Mouse (Mus musculus) left cerebral cortex, postnatal 10 days (tissue): Measurements from ENCODE around the gene Drc3. TPM values are rescaled to one million over a fixed set of nuclear protein-coding genes. Genes with fewer than 3 reads are reported as not detected.

Experiments used
- DNase-seq, 2 experiments: peaks; one replicate each; pipeline ENCODE4 v3.0.0; 2021 to 2022; ENCODE audit warnings: low spot score in 2 of 2, mixed read lengths in 1 of 2; ENCODE audit errors: extremely low spot score in 1 of 2
- intact Hi-C: fragments of 180-260 bp; cut with DNase I; formaldehyde crosslinking; loops from one replicate; pipeline ENCODE4 v1.15.1; 2025
- total RNA-seq, 2 experiments: library from RNA; stranded (reverse); gene quantifications; 2 replicates each; pipeline ENCODE4 v1.2.3; 2021

Gene Drc3
- 1 to 10 TPM; 5.2 to 7.3 TPM for total RNA-seq

GRCm38 (mm10) chr11:60352559-60353411 is at the start of gene Drc3, which contains the start of gene Tom1l2:
TSS of gene Drc3 (plus strand) at chr11:60353329.
TSS of gene Tom1l2 (minus strand) at chr11:60352905.
- peak; percentile 100 for DNase-seq
- intact Hi-C loops = loop anchor here (5.0 kb wide), 1 partner anchor 60 kb away; no protein-coding TSS in a partner anchor

GRCm38 (mm10) chr11:60303497-60303896 is 49.6 kb upstream of the Drc3 start:
- no peak for DNase-seq
- intact Hi-C loops = no loop called here

DNA sequence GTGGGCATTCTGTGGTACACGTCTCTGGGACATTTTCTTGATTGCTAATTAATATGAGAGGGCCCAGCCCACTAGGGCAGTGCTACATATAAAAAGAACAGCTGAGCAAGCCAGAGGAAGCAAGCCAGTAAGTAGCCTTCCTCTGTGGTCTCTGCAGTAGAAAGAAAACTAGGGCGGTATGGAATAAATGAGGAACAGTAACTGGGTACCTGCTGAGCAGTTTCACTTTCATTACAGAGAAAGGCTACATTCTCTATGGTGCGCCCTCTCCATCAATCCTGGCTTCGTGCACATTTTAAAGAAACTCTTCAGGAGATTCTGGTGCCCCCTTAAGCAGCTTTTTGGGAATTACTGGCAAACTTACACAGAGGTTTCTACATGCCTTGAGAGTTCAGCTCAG is 47.5 kb upstream of the Drc3 start:
- intact Hi-C loops = no loop called here
- DNase-seq = no peak

GRCm38 (mm10) chr11:60306834-60307233 is 46.3 kb upstream of the Drc3 start:
- intact Hi-C loops = no loop called here
- DNase-seq = peak in 1 of 2 experiments; percentile 50

- DNase-seq = no peak
- intact Hi-C loops = no loop called here
These were observed 45.7 kb upstream of the Drc3 start for GRCm38 (mm10) chr11:60307375-60307825.

GRCm38 (mm10) chr11:60308061-60308460 is 45.1 kb upstream of the Drc3 start:
- no peak for DNase-seq
- intact Hi-C loops = no loop called here

DNA sequence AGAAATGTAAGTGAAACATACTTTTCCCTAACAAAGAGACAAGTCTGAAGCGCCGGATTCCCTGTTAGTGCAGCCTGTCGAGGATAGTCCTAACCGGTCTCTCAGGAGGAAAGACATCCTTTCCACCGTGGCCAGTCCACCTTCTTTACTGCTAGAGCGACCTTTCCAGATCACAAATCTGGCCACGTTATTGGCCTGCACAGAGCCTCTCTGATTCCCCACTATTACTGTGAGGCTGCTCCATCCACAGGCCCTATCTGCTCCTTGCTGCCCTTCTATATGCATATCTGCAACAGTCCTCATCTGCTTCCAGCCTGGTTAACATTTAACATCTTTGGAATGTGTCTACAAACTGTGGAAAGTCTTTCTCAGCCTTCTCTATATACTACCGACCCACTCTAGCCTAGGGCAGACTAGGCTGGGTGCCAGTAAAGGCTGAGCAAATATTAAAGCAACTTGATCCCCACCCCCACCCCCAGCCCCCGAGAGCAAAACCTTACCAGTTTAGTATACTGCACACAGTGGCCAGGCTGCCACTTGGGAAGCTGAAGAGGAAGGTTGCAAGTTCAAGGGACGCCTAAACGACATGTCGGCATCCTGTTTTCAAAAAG is 44.5 kb upstream of the Drc3 start:
- intact Hi-C loops = no loop called here
- DNase-seq = no peak

- intact Hi-C loops = no loop called here
- no peak for DNase-seq
These were observed 43.3 kb upstream of the Drc3 start for GRCm38 (mm10) chr11:60309875-60310274.

DNA sequence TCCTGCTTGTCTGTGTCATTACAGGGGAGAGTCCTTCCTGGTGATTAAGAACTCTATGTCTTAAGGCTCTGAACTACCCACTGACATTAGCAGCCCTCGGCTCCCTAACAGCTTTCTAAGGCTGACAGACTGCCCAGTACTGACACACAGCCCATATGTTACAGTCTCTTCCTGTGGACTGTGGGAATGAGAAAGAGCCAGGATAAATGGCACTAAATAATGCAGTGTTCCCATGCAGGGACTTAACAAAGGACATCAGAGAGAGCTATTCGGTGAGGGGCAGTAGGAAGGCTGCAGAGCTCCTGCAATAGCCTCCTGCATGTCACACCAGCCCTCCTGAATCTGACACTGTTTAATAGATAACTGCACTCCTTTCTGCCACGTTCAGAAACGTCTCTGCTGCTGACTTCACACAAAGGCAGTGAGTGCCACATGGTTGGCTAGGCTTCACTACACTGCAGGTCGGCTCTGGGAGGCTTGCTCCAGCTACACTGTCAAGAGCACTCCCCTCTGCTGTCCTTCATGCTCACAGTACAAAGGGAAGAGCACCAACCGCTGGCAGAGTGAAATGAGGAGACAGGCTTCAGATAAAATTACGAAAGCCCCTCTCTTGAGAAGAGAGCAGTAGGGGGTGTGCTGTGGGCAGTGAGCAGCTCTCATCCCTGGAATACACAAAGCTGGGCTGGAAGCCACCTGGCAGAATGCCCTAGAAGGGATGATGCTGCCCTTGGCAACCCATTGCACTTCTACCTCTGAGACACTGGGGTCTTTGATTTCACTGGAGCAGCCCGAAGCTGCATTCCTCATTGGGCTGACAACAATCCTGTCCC is 41.9 kb upstream of the Drc3 start:
- intact Hi-C loops = no loop called here
- peak; percentile 88 to 89 for DNase-seq

GRCm38 (mm10) chr11:60316250-60316649 is 36.9 kb upstream of the Drc3 start:
- intact Hi-C loops = no loop called here
- DNase-seq = no peak

GRCm38 (mm10) chr11:60316883-60317282 is 36.2 kb upstream of the Drc3 start:
- DNase-seq = no peak
- intact Hi-C loops = no loop called here

DNA sequence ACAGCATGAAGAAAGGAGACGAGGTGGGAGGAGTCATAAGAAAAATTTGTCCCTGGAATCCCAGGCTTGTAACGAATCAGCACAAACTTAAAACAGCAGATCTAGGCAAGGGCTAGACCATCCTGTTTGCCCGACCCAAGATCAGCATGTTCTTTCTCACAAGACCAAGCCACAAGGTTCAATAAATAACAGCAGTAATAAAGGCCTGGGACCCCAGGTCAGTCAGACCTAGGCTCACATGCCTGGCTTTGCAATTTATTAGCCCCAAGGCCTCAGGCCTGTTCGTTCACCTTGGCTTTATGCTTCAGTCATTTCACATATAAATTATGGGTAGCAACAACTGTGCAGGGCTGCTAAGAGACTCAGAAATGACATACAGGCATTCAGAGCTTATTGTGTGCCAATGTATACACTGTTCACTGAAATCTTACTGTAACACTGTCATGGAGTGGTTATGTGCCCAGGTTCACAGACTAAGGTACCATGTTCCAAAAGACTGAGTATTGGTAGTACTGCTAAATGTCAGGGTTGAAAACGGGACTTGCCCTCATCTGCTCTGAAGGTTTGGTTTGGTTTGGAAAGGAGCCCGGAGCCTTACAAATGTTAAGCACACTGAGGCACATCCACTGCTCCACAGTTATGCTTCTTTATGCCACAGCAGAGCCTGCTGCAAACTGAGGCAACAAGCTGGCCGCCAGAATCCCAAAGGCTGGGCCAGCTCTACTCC is 35.6 kb upstream of the Drc3 start:
- DNase-seq = no peak
- intact Hi-C loops = no loop called here

- DNase-seq = no peak
- intact Hi-C loops = no loop called here
These were observed 34.4 kb upstream of the Drc3 start for GRCm38 (mm10) chr11:60318716-60319115.

DNA sequence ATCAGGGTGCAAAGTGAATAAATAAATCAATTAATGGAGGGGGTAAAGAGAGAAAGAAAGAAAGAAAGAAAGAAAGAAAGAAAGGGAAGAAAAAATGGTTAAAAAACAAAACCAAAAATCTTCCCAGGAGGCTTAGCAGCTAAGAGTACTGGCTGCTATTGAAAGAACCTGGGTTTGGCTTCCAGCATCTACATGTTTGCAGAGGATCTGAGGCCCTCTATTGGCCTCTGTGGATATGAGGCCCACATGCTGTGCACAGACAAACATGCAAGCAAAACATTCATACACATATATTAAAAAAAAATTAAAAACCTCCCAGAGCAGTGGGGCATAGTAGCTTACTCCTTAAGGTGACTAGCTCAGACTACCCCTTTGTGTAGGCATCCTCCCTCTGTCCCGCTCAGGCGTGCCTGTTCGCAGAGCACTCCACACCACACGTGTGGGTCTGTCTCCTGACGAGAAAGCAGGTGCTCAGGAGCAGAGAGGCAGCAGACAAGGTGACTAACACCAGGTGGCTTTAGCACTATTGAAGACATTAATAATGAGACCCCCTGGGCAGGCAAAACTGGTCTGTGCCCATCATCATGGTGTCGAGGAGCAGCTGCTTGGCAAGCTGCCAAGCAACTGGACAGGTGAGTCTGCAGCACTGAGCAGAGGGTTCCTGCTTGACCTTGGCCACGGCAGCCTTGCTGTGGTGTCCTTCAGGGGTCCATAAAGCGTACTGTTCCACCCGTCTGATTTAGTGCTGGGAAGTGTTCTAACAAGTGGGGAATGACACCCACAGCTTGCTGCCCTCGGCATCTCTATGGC is 33.7 kb upstream of the Drc3 start:
- intact Hi-C loops = no loop called here
- DNase-seq = no peak

DNA sequence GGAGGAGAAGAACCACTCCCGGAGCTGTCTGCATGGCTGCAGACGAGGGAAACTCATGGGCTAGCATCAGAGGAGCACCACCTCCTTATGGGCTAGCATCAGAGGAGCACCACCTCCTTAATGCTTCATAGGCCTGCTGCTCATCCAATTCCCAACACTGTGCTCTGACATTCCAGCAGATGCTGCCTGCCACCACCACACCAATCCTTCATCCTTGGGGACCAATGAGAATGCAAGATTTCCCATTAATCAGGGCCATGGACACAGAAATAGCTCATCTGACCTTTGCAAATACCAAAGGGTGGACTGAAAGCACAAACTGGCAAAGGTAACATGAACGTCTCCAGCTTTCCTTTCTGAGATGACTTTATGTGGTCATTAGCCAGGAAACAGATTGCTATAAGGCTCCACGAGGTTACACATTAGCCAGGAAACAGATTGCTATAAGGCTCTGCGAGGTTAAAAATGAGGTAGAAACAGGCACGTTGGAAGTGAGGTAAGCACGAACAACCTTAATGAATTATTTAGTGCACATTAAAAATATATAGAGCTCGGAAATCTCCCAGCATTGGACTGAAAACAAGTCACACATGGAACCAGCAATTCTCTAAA is 32.6 kb upstream of the Drc3 start:
- intact Hi-C loops = no loop called here
- no peak for DNase-seq

DNA sequence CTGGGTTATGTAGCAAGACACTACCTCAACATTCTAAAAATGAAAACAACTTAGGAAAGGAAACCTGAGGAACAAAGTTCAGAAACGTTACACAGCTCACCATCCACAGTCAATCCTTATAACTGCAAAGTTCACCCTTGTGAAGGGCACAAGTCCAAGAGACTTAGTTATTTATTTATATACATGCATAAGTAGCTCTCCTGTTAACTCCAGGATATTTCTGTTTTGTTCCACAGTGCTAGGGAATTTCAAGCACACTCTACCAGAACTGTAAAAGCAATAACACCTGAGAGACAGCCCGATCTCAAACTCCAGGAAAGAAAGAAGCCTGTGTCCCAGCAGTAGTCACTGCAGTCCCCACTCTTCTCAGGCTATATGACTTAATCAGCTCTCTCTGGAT is 31.7 kb upstream of the Drc3 start:
- no peak for DNase-seq

DNA sequence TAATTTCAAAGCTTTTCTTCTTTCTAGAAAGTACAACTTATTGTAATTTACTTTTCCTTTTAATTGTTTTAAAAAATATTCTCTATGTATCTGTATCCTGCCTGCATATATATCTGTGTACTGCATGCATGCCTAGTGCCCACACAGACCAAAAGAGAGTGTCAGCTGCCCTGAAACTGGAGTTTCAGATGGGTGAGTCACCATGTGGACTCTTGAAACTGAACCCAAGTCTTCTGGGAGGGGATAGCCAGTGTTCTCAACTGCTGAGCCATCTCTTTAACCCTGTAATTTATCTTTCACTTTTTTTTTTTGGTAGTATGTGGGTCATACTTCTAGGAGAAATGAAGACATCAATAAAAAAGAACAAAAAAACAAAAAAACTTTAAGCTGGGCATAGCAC is 29.4 kb upstream of the Drc3 start:
- intact Hi-C loops = no loop called here
- DNase-seq = no peak

More for the DNA sequence above, 31.7 kb upstream of the Drc3 start:
- intact Hi-C loops = no loop called here

GRCm38 (mm10) chr11:60330551-60330950 is 22.6 kb upstream of the Drc3 start:
- intact Hi-C loops = no loop called here
- DNase-seq = no peak
